Comparison of ENCODE assay signal across 14 mouse cellular contexts in genomic region chr6:147310035-147310434, GRCm38 (mm10). TPM values are rescaled to one million over a fixed set of nuclear protein-coding genes. Genes with fewer than 3 reads are reported as not detected.
DNase-seq lines count a peak whose midpoint lies in the region; ATAC-seq and TF ChIP-seq lines count a peak whose summit lies in the region.
"Had no signal": no experiment of that assay in that cellular context is flagged by ENCODE, and none has a peak within 500 bp of the region (broad histone marks: within the 10 kb centered on the region; RNA-seq: fewer than 3 reads in every experiment).

No protein-coding gene starts in this region.

- no peaks in the 10 kb centered on the region for H3K27me3 ChIP-seq in heart, embryonic 12.5 days (replicated peaks)
- no peaks in the 10 kb centered on the region for H3K27me3 ChIP-seq in intestine, postnatal 0 days (replicated peaks; ENCODE audit: control insufficient read depth, insufficient read depth, low read length)
- H3K27me3 ChIP-seq: midbrain, embryonic 12.5 days had no signal

- H3K9me3 ChIP-seq in heart, embryonic 12.5 days (replicated peaks): no peaks in the 10 kb centered on the region
- no peaks in the 10 kb centered on the region for H3K9me3 ChIP-seq in intestine, postnatal 0 days (ENCODE audit: control insufficient read depth)
- H3K9me3 ChIP-seq: midbrain, embryonic 12.5 days had no signal

- peak; percentile 8 to 9 for DNase-seq in heart, postnatal 10 days
- peak; percentile 61 to 71 for DNase-seq in right cerebral cortex, postnatal 10 days (ENCODE audit: low spot score in 2 of 2)
- DNase-seq in right cerebral cortex, adult 2 months (ENCODE audit: low spot score in 2 of 2): no peak
- peak; percentile 70 for DNase-seq in gastrocnemius, postnatal 14 days
- no peak for DNase-seq in thymus, postnatal 4 days
- DNase-seq: kidney, adult 2 months; kidney, postnatal 36 days; lung, postnatal 36 days; right cerebral cortex, postnatal 14 days had no signal

- H3K4me2 ChIP-seq in heart, embryonic 12.5 days: no peak overlapping the region
- no peak overlapping the region for H3K4me2 ChIP-seq in intestine, postnatal 0 days (replicated peaks; ENCODE audit: low read depth)
- H3K4me2 ChIP-seq: midbrain, embryonic 12.5 days had no signal

- no peaks in the 10 kb centered on the region for H3K4me1 ChIP-seq in heart, embryonic 12.5 days (replicated peaks)
- no peaks in the 10 kb centered on the region for H3K4me1 ChIP-seq in intestine, postnatal 0 days (replicated peaks; ENCODE audit: control insufficient read depth, insufficient read depth, low read length)
- H3K4me1 ChIP-seq: midbrain, embryonic 12.5 days had no signal

- intact Hi-C loops in heart, postnatal 10 days (cut with DNase I): no loop called here
- intact Hi-C loops in gastrocnemius, postnatal 14 days (cut with DNase I; ENCODE audit: low total_unique reads): no loop called here

- no peak overlapping the region for H3K4me3 ChIP-seq in heart, embryonic 12.5 days
- no peak overlapping the region for H3K4me3 ChIP-seq in intestine, postnatal 0 days (ENCODE audit: low read depth, low read length)
- H3K4me3 ChIP-seq: midbrain, embryonic 12.5 days had no signal

- no peak overlapping the region for H3K9ac ChIP-seq in heart, embryonic 12.5 days
- no peak overlapping the region for H3K9ac ChIP-seq in intestine, postnatal 0 days (ENCODE audit: low read depth, low read length)
- H3K9ac ChIP-seq: liver, embryonic 14.5 days; midbrain, embryonic 12.5 days had no signal

- no peak for TF ChIP-seq CTCF in intestine, postnatal 0 days (IDR thresholded peaks at IDR 0.05; ENCODE audit: low read depth)

- WGBS in heart, embryonic 12.5 days: 76% methylated on average over 4 of the region's 4 CpGs
- WGBS in intestine, postnatal 0 days: 83% methylated on average over 4 of the region's 4 CpGs

- H3K36me3 ChIP-seq in heart, embryonic 12.5 days: no peaks in the 10 kb centered on the region
- H3K36me3 ChIP-seq in intestine, postnatal 0 days (ENCODE audit: control insufficient read depth, insufficient read depth): no peaks in the 10 kb centered on the region
- H3K36me3 ChIP-seq: midbrain, embryonic 12.5 days had no signal

- no peak for ATAC-seq in heart, embryonic 12.5 days (ENCODE audit: insufficient number of reproducible peaks, low FRiP score)
- no peak for ATAC-seq in intestine, postnatal 0 days
- ATAC-seq: hindbrain, embryonic 16.5 days had no signal

- H3K27ac ChIP-seq in heart, embryonic 12.5 days (ENCODE audit: poor library complexity, severe bottlenecking): no peak overlapping the region
- no peak overlapping the region for H3K27ac ChIP-seq in intestine, postnatal 0 days (ENCODE audit: low read depth, low read length)
- H3K27ac ChIP-seq: liver, embryonic 14.5 days; midbrain, embryonic 12.5 days had no signal

RNA-seq across cellular contexts. Expression of gene Pthlh, which starts 46.1 kb away (rescaled TPM):
- total RNA-seq in heart, postnatal 10 days (2021): 1 to 10 TPM; 1.2 TPM
- 5.5 and 5.8 TPM in 2 replicates for polyA plus RNA-seq in heart, embryonic 12.5 days (2016; fragmentation: Nextera tagmentation; extraction: Ambion mirVana)
- total RNA-seq in gastrocnemius, postnatal 14 days (2021): 1 to 10 TPM in 1 of 2 experiments, under 1 TPM in 1; 0.33 to 3.3 TPM
- polyA plus RNA-seq in intestine, postnatal 0 days (2015; fragmentation: Nextera tagmentation; extraction: Ambion mirVana): 0.43 and 0.65 TPM in 2 replicates
- polyA plus RNA-seq: liver, embryonic 14.5 days had no signal

Comparison
In these comparisons a context has a peak if more than half of its experiments do, and no peak if none do; other contexts are left out.
1. DNase-seq: peak in heart, postnatal 10 days (2 of 2), right cerebral cortex, postnatal 10 days (2 of 2) and gastrocnemius, postnatal 14 days (single experiment); none in right cerebral cortex, adult 2 months (0 of 2) and thymus, postnatal 4 days (single experiment).